Mouse (Mus musculus) retina, adult 2 months (tissue): Measurements from ENCODE around the gene Slc17a6.

Experiments used
- DNase-seq: peaks from one replicate; pipeline ENCODE4 v3.0.0-alpha.2; 2012; ENCODE audit warnings: low read depth, low spot score

The Slc17a6 gene

GRCm38 (mm10) chr7:51621694-51622145 is at the start of gene Slc17a6:
Gene Slc17a6 (plus strand): TSS chr7:51622006.
- DNase-seq, result no peak

DNA sequence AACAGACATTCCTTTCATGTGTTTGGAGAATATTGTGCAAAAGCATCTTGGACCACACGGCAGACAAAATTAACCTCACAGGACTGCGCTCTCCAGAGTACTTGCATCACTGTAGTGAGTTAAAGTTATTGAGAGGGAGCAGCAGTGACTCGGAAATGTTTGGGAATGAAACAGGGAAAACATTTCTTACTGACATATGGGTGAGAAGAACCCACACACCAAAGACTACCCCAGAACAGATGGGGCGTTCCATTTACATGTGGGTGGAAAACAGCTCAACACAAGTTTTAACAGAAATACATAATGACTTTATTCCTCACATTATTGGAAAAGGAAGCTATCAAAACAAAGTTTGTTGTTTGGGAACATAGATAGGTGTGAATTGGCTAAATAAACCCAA is 21.8 kb upstream of the Slc17a6 start:
- DNase-seq, result no peak

DNA sequence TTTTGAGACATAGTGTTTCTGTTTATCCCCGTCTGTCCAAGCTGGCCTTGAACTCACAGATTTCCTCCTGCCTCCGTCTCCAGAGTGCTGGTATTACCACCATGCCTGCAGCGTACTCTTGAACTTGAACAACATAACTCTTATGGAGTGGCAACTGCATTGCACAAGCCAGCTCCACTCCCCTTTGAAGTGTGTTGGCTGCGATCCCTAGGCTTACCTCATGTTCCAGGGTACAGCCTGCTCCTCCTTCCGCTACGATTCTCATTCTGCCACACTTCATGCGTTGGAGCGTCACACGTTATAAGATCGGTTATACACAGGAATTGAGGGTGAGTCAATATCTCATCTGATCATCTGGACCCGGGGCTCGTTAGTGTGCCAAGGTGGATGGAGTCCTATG is 18.1 kb upstream of the Slc17a6 start:
- no peak for DNase-seq

GRCm38 (mm10) chr7:51614404-51614803 is 7.4 kb upstream of the Slc17a6 start:
- DNase-seq, result no peak

DNA sequence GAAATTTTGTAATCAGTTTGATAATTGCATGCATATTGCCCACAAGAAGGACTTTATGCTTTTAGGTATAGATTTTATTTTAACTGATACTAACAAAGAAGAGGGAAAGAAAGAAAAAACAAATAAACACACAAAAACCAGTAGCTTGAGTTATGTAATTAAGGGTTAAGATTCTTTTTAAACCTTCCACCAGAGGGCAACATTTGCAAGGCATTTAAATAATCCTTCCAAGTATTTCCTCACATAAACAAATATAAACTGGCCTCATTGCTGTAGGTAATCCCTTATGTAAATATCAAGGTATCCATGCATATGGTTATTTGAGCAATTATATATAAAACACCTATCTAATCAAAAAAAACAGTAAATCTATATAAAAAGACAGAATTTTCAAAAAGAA is 3.9 kb upstream of the Slc17a6 start:
- DNase-seq, result no peak

DNA sequence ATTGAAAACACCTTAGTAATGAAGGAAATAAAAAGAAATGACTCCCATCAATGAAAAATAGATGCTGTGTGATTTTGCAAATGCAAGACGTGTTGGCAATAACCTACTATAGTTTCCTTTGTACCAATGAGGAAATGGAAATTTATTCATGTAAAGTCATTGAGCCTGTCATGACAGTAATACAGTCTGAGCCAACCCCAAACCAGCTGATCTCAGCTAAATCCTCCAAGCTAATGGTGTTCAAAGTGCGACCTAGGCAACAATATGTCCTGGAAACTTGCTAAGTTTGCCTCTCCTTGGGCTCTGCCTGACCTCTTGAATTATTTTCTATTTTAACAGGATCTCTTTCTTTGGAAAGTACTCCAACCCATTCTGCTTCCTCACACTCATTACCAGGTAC is 3.4 kb upstream of the Slc17a6 start:
- no peak for DNase-seq

DNA sequence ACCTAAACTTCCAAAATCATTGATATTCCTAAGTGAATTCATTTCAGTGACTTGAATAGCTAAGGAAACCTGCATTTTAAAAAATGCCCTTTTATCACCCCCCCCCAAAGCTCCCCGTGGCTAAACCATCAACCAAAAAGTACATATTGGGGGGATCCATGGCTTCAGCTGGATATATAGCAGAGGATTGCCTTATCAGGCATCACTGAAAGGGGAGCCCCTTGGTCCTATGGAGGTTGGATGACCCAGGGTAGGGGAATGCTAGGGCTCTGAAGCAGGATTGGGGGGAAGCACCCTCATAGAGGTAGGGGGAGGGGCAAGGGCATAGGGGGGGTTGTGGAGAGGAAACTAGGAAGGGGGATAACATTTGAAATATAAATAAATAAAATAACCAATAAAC is 1.8 kb upstream of the Slc17a6 start:
- DNase-seq, result no peak

GRCm38 (mm10) chr7:51622196-51622595 is 390 bp downstream of the Slc17a6 start:
- DNase-seq, result no peak

GRCm38 (mm10) chr7:51622666-51623065 is 860 bp downstream of the Slc17a6 start:
- DNase-seq, result no peak

- DNase-seq, result no peak
Measured at GRCm38 (mm10) chr7:51624336-51624897, 2.6 kb downstream of the Slc17a6 start.

GRCm38 (mm10) chr7:51625161-51625560 is 3.4 kb downstream of the Slc17a6 start:
- no peak for DNase-seq

- no peak for DNase-seq
Measured at GRCm38 (mm10) chr7:51625591-51626255, 3.9 kb downstream of the Slc17a6 start.

DNA sequence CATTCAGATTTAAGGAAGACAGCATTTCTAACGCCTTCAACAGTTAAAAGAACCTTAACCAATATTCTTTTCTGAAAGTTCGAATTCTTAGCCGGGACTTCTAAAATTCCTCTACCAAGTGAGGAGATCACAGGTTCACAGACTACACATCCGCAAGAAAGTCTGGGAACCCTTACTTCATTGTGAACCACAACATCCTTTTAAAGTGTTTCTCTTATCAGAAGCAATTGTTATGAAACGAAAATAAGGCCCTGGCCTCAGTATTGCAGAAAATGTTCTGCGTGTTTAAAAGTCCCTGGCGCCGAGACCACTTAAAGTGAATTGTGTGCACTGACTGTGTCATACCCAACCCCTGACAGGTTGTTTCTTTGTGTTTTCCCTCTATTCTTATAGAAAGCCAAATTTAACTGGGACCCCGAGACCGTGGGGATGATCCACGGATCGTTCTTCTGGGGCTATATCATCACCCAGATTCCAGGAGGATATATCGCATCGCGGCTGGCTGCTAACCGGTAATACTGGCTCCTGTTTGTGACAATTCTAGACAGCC is 4.7 kb downstream of the Slc17a6 start:
- no peak for DNase-seq

- no peak for DNase-seq
Measured at GRCm38 (mm10) chr7:51627001-51627631, 5.3 kb downstream of the Slc17a6 start.

DNA sequence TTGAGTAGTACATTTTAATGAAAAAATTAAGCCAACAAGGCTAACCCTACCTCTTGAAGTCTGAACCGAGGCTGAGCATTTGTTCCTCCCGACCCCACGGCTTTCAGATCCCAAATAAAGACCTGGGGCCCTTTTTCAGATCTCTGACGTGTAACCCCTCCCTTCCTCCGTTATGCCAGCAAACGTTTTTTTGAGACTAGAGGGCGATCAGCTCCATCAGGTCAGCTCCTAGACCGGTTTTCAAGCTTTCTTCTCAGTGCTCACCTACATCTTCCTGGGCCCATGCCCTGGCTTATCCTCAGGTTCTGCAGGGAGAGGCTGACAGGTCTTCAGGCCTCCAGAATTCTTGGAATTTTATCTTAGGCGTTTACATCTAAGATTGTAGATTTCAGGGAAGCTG is 5.9 kb downstream of the Slc17a6 start:
- DNase-seq, result no peak

DNA sequence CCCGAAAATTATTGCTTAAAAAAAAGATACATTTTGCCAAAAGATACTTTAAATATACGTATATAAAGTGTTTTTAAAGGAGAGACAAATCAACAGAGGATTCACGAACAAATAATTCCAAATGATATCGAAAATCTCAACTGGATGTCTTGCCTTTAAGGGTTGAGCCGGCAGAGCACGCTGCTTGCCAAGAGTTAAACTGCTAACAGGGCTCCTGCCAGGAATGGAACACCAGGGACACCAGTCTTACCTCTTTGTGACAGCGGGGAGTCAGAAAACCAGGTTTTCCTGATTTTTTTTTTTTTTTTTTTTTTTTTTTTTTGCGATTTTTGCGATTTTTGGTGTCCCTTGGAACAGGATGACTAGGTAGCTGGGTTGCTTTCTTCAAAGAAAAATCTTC is 6.5 kb downstream of the Slc17a6 start:
- no peak for DNase-seq

DNA sequence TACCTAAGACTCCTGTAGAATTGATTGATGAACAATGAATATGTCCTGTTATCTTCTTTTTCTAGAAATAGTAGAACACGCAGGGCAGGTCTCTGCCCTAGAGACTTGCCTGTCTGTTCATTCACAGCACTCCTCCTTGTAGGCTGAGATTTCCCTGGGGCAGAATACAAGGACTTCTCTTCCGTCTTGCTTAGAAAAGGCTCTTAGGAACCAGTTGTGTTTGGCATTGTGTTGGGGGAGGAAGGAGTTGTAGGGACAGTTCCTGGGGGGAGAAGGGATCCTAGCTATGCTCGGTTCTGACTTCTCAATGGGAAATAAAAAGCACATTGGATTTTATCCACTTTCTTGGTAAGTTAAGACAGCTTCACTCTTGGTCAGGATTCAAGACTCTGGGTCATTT is 7.4 kb downstream of the Slc17a6 start:
- no peak for DNase-seq

- DNase-seq, result no peak
Measured at GRCm38 (mm10) chr7:51631171-51631570, 9.4 kb downstream of the Slc17a6 start.

GRCm38 (mm10) chr7:51632543-51633229 is 10.9 kb downstream of the Slc17a6 start:
- DNase-seq, result no peak

DNA sequence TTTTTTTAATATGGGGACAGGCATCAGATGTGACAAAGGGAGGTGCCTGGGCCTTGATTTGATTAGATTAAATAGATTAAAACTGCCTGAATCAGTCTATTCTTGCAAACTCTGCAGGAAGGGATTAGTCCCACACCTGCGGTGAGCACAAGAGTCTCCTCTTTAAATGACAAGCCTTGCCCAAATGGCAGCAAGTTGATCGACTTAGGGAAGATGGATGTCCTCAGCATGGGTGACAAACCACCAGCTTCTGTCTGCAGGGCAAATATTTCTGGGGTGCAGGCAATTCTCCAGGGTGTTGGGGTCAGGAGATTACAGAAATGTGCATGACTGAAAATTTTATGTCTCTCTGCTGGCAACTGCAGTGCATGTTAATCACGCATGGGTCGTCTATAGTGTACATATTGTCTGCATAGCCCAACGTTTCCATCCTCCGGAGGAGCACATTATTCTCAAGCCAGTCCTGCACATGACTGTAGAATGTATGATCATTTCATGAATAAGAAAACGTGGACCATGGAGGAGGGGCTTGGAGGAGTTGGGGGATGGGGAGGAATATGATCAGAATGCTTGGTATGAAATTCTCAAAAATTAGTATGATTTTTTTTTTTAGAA is 11.5 kb downstream of the Slc17a6 start:
- no peak for DNase-seq

GRCm38 (mm10) chr7:51657152-51657551 is 35.3 kb downstream of the Slc17a6 start:
- DNase-seq, result no peak

DNA sequence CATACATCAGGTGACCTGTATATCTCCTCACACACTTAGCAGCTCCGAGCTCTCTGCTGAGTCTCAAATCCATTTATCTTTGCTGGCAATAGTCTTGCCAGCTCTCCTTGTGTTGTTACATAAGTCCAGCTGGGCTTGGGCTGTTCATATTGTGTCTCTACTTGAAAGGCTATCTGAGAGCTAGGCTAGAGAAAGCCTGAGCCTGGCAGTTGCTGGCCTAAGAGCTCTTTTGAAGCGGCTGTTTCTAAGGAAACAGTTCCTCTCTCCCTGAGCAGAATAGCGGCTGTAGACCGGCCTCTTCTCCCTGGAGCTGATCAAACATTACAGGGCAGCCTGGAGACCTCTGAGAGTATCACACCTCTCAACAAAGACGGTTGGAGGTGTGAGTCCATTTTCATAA is 40.6 kb downstream of the Slc17a6 start:
- DNase-seq, result no peak
